Mouse (Mus musculus): Measurements from ENCODE around the gene Pald1.

DNA sequence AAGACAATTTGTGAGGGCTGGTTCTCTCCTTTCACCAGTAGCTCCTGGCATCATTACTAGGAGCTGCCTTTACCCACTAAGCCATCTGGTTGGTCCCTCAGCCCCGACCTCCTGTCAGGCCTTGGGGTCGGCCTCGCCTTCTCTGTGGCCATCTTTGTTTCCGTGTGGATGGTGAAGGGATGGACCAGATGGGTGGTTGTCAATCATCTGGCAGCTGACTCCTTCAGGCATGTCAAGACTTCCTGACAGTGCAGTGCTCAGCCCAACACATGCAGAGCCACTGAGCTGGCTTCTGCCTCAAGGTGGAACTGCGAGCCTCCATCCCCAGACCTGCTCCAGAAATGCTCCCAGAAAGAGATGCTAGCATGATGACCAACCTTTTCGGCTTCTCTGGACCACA lies 18.9 kb downstream of the Pald1 start:
- TF ChIP-seq CTCF (IDR thresholded peaks at IDR 0.05; ENCODE audit: low read depth): no peak
- no peak for TF ChIP-seq EP300 (IDR thresholded peaks at IDR 0.05; ENCODE audit: low read depth)
